Mouse (Mus musculus) layer of hippocampus, adult 8-10 months (tissue): Measurements from ENCODE around the gene Camkmt. TPM values are rescaled to one million over a fixed set of nuclear protein-coding genes. Genes with fewer than 3 reads are reported as not detected.

Source experiments
- DNase-seq, 2 experiments: peaks; one replicate each; pipeline ENCODE4 v3.0.0; 2022; ENCODE audit warnings: low spot score in 2 of 2
- total RNA-seq, 4 experiments: library from RNA; stranded (reverse); gene quantifications; 2 replicates each; pipeline ENCODE4 v1.2.4; 2022

The Camkmt gene
- 10 to 100 TPM; 11.8 to 15.6 (median 12.7) TPM for total RNA-seq

DNA sequence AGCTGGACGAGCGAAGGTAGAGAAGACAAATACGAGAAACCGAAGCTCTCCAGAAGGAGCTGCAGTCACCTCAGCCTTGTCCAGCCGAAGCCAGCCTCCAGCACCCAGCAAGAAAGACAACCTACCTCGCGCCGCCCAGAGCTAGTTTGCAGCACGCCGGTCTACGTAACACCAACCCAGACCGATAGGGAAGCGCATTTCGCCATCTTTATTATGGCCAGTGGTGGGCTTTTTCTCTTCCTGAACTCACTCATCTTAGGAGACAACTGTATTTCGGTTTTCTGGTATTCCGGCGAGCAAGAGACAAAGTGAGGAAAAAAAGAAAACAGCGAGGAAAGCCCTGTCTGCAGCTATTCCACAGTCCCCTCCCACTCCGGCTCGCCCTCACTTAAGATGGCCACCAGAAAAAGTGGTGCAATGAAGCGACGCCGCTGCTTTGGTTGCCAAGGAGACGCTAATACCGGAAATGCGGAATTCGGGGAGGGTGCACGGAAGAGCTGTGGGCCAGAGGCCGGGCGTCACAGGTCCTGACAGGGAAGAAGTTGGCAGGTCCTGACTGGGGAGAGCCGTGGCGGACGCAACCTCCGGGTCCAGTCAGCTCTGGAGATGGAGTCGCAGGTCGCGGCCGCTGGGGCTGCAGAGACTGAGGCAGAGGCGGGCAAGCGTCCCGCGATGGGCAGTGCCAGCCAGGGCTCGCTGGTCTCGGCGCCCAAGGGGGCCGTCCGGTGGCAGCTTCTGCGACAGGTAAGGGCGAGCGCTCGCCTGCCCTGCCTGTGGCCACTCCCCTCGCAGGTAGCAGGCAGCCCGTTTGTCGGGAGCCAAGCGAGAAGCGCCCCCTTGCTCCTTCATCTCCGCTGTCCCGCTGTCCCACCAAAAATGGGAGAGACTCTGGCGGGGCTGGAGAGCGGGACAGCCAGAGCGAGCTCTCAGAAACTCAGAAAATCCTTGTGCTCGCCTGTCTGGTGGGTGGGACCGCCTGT, at the start of gene Camkmt, which contains the start of gene Prepl:
Camkmt (plus strand) TSS at position 433 of the 980 bp plus-strand sequence.
Prepl (minus strand) TSS at position 122 of the 980 bp plus-strand sequence.
- peak; percentile 95 to 96 for DNase-seq

GRCm38 (mm10) chr17:85040913-85041312, 49.4 kb upstream of the Camkmt start:
- DNase-seq = no peak

DNA sequence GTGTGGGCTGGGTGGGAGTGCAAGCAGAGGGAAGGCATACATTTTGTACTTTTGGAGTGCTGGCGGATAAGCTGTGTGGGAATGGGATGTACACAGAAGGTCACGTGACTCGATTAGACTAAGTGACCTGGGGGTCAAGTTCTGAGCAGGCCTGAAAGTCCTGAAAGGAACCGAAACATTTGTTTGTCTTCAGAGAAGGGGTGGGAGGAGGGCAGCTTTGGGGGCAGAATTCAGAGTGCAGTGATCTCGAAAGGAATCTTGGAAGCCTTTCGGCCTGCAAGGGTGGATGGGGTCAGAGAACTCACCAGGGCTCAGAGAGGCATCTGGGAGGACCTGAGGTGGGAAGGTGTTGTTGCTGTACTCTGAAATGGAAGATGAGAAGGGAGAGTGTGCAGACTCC, 47.9 kb upstream of the Camkmt start:
- DNase-seq = no peak

GRCm38 (mm10) chr17:85043404-85043816, 46.9 kb upstream of the Camkmt start:
- DNase-seq = no peak

DNA sequence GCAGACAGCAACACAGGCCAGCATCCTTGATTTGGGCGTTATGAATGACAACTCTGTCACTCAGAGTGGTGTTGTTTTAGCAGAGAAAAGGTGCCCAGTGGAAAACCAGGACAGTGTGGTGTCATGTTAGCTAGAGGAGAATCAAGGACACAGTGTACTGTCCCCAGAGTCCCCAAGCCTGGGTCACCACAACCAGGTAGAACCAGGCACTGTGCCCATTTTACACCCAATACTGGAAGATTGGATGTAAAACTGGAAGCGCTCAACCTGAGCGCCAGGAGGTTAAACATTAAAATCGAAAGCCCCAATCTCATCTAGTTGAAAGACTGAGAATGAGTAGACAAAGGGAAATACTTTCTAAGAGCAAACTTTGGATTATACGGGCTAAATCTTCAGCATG, 45.9 kb upstream of the Camkmt start:
- DNase-seq = no peak

DNA sequence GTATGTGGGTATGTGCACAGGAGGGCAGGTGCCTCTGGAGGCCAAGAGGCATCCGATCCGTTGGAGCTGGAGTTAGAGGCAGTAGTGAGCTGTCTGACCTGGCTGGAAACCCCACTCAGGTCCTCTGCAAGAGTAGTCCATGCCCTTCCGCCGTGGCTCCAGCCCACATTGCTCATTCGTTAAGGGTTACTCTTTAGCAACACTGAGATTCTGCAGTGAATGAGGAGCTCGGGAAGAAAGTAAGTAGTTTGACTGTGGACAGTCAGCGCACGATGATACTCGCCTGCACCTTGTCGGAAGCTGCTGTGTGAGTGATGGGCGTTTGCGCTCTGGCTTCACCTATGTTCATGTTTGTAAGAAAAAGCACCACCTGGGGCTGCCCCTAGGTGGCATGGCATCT, 45.2 kb upstream of the Camkmt start:
- no peak for DNase-seq

GRCm38 (mm10) chr17:85048379-85048778, 42.0 kb upstream of the Camkmt start:
- no peak for DNase-seq

DNA sequence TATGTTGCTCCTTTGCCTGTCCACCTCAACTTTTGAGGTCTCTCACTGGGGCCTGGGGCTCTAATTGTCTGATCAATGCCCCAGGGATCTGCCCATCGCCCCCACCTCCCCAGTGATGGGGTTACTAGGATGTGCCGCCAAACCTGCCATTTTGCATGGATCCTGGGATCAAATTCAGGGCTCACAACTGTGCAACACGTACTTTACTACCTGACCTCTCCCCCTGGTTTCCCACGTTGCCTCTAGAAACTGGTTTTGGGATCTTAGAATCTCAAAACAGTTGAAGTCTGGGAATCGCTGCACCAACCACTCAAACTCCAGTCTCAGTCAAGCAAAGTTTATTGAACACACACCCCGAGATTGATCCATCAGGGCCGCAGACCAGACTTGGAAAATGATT, 32.1 kb upstream of the Camkmt start:
- DNase-seq = no peak

DNA sequence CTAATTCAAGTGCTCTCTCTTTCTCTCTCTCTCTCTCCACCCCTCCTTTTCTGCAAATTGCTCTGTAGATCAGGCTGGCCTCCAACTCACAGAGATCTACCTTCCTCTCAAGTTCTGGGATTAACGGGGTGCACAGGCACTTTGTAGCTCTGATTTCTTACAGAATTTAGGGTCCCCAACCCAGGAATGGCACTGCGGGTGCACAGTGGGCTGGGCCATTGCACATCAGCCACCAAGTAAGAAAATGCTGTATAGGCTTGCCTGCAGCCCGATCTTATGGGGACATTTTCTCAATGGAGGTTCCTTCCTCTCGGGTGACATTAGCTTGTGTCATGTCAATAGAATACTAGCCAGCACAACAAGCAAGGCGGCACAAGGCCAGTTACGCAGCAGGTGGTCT, 31.2 kb upstream of the Camkmt start:
- DNase-seq = no peak

DNA sequence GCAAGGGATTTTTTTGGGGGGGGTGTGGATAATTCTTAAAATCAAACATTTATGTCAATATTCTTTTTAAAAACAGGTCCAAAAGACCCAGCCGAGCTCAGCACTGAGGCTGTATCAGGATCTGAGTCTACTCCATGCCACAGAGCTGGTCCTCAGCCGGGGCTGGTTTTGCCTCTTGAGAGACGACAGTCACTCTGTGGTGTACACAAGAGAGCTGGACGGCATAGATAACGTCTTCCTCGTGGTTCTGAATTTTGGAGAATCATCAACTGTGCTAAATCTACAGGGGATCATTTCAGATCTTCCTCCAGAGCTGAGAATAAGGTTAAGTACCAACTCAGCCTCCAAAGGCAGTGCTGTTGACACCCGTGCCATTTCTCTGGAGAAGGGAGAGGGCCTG, 26.8 kb upstream of the Camkmt start:
- DNase-seq = no peak

DNA sequence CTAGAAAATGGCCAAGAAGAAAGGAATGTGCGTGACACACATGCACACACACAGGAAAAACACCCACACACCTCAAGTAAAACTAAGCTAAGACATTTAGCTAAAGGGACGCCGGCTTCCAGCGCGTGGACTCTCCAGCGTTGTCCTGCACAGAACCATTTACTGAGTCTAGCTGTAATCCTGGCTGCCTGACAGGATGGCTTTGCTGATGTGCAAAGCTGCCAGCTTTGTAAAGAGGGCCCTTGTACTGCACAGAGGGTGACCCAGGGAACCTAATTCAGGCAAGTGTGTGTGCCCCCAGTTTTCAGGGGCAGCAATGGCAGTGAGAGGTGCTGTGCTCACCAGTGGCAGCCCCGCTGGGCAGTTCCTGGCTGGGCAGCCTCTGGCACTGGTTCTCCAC, 23.0 kb upstream of the Camkmt start:
- DNase-seq = peak in 1 of 2 experiments; percentile 31

DNA sequence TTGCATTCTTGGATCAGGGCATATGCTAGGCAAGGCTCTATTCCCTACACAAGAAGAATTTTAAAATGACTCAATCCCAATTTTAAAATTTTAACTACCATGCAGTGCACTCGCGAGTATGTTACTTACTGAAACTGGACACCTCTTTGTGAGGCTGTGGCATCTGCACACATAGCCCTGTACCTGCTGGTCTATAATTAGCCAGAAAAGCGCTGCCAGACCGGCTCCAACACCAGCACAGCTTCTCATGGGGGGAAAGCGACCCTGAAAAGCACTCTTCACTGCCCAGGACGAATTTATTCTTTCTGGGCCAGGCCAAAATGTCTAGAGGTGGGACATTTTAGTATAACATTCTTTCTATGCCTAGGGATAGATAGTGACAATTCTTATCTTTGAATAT, 19.7 kb upstream of the Camkmt start:
- DNase-seq = no peak

DNA sequence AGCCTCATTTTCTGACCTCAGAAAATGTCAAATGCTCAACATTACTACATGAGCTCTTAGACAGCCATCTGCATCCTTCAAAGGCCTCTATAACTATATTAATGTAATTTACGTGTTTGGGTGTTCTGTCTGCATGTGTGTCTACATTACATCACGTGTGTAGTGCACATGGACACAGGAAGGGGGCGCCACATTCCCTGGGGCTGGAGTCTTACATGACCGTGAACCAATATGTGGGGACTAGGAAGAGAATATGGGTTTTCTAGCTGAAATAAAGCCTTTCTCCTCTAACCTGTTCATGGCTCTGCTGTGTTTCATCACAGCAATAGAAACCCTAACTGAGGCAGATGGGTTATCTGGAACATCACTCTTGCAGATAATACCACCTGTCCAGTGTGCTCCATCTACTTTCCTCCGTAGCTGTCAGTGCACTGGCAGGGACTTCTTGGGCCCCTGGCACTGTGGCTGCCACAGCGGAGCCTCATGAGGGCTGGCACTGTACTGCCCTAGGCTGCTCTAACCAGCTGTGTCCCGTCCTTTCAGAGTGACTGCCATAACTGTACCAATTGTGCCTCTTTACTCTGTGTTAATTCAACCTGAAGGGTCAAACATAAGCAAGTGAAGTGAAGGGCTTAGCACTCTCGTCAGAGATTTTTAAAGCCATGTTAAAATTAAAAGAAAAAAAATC, 19.1 kb upstream of the Camkmt start:
- no peak for DNase-seq

DNA sequence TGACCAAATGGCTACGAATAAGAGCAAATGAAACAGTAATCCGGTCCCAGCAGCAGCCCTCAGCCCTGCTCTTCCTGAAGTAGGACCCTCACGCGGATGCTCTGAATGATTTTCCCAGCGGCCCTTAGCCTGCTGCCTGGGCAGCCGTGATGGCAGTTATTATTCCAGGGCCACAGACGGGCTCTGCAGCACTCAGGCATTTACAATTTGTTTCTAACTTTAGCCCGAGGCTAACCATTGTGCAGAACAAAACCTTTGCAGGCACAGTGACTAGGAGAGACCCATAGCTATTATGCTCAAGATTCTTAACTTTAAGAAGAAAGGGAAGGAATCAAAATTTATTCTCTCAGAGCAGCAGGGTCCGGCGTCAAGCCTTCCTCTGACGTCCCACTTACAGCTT, 18.0 kb upstream of the Camkmt start:
- no peak for DNase-seq

GRCm38 (mm10) chr17:85073214-85073613, 17.1 kb upstream of the Camkmt start:
- DNase-seq = no peak

GRCm38 (mm10) chr17:85074083-85074482, 16.3 kb upstream of the Camkmt start:
- DNase-seq = no peak

GRCm38 (mm10) chr17:85079276-85079675, 11.1 kb upstream of the Camkmt start:
- DNase-seq = no peak

DNA sequence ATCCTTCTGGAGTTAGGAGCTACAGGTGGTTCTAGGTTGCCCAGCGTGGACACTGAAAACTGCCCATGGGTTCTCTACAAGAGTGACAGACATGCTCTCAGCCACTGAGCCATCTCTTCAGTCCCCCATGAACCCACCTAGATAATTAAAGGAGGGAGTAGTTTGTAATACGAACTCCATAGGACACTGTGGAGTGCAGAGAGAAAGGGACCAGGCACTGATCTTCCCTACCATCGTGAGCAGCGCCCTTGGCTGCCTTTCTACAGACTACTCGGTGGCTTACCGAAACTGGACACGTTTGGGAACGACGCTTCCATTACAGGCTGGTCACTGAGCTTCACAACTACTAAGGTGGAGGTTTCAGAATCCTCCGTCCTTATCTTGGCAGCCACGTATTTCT, 9.6 kb upstream of the Camkmt start:
- no peak for DNase-seq

DNA sequence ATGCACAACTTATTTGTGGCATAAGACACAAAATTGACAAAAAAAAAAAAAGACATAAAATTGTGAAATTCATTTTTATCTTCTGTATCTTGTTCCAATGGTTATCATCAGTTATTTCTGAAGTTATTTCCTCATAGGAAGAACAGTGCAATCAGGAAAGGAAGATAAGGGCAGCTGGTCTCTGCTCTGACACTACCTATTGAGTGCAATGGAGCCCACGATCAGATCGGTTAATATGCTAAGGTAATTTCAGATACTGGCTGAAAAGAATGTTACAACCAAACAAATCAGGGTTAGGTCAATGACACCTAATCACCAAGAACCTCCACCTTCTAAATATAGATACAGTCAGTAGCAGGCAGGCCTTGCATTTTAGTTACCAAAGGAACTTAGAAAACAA, 5.0 kb upstream of the Camkmt start:
- DNase-seq = no peak

GRCm38 (mm10) chr17:85086501-85086900, 3.9 kb upstream of the Camkmt start:
- DNase-seq = no peak

DNA sequence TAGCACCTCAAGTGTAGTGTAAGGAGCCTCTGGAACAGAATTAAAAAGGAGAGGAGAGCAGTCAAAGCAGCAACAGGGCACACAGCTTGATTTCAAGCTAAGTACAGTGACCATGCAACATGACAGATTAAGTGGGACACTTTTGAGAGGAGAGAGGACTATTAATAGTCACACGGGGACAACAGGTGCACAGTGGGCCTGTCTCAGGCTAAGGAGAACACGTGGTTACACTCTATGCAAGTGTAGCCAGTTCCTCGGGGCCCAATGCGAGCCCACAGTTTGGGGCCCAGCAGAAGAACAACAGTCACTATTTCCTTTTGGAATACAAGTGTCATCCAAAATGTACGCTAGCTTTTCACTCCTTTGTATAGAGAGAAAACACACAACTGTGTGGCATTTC, 2.8 kb upstream of the Camkmt start:
- DNase-seq = no peak

GRCm38 (mm10) chr17:85088401-85088800, 2.0 kb upstream of the Camkmt start:
- DNase-seq = no peak
